Mouse (Mus musculus): ENCODE measurements around the gene Dnah8.

- TF ChIP-seq POLR2AphosphoS5 (IDR thresholded peaks at IDR 0.05; ENCODE audit: borderline replicate concordance, low read depth, low read length) (no peak), USF1 (IDR thresholded peaks at IDR 0.05; ENCODE audit: low read depth, low read length) (no peak), SIN3A (IDR thresholded peaks at IDR 0.05; ENCODE audit: low read length) (no peak), ETS1 (IDR thresholded peaks at IDR 0.05; ENCODE audit: low read depth, low read length) (no peak), CTCF (IDR thresholded peaks at IDR 0.05 in 2 of 3, conservative IDR thresholded peaks at IDR 0.05 in 1 of 3; ENCODE audit: control insufficient read depth in 1 of 3, insufficient read depth in 1 of 3, low read depth in 2 of 3, low read length in 3 of 3, poor library complexity in 1 of 3, severe bottlenecking in 1 of 3) (no peak), HCFC1 (IDR thresholded peaks at IDR 0.05; ENCODE audit: low read depth, low read length) (no peak), BHLHE40 (IDR thresholded peaks at IDR 0.05; ENCODE audit: borderline replicate concordance, low read depth, low read length) (no peak)
Measured at GRCm38 (mm10) chr17:30788361-30788760, 164.2 kb downstream of the Dnah8 start.

Data from MEL (cell line).